Mouse (Mus musculus) intestine, embryonic 16.5 days (tissue): Measurements from ENCODE around the gene Gm20671. TPM values are rescaled to one million over a fixed set of nuclear protein-coding genes. Genes with fewer than 3 reads are reported as not detected.
"Not testable (repeated sequence)": the region's sequence is repeated elsewhere in the genome, so short reads cannot be mapped to it uniquely, and the experiment has no call there.

Experiments
- ATAC-seq: fragments of 200-750 bp; cut with Nextera tagmentation; 2 replicates; pipeline ENCODE4 v1.8.0; 2017; ENCODE audit warnings: moderate TSS enrichment, moderate library complexity
- H3K27ac ChIP-seq: fragments of 300-500 bp; sonication (generic); 2 replicates; pipeline ENCODE4 v1.5.1; 2014; ENCODE audit warnings: mild to moderate bottlenecking, low read length
- H3K27me3 ChIP-seq: fragments of 300-500 bp; sonication (generic); replicated peaks from 2 replicates; pipeline ENCODE4 v1.6.1; 2014; ENCODE audit warnings: low read length, control low read depth, mixed read lengths; ENCODE audit not compliant: control insufficient read depth, insufficient read depth
- H3K36me3 ChIP-seq: fragments of 300-500 bp; sonication (generic); 2 replicates; pipeline ENCODE4 v1.6.1; 2014; ENCODE audit warnings: low read length, control low read depth; ENCODE audit not compliant: control insufficient read depth, insufficient read depth
- H3K4me1 ChIP-seq: fragments of 300-500 bp; sonication (generic); 2 replicates; pipeline ENCODE4 v1.6.1; 2014; ENCODE audit warnings: low read length, control low read depth, mixed read lengths; ENCODE audit not compliant: control insufficient read depth, insufficient read depth
- H3K4me2 ChIP-seq: fragments of 300-500 bp; sonication (generic); 2 replicates; pipeline ENCODE4 v1.6.1; 2014; ENCODE audit warnings: low read depth, low read length, control low read depth
- H3K4me3 ChIP-seq: fragments of 300-500 bp; sonication (generic); 2 replicates; pipeline ENCODE4 v1.5.1; 2014; ENCODE audit warnings: mild to moderate bottlenecking, low read length
- H3K9ac ChIP-seq: fragments of 300-500 bp; sonication (generic); 2 replicates; pipeline ENCODE4 v1.6.1; 2014; ENCODE audit warnings: low read depth, low read length
- H3K9me3 ChIP-seq: fragments of 300-500 bp; sonication (generic); 2 replicates; pipeline ENCODE4 v1.6.1; 2016; ENCODE audit warnings: low read length, control low read depth; ENCODE audit not compliant: control insufficient read depth
- WGBS: fragments of 180-500 bp; shearing (Covaris S2); extraction: QIAGEN DNeasy Blood & Tissue Kit; methylation state at CpG from one replicate; pipeline ENCODE4 v1.1.7; 2014; 5-methylcytosine and 5-hydroxymethylcytosine counted together
- polyA plus RNA-seq: library from polyadenylated mRNA; unstranded; fragments of >200 nt; fragmentation: Nextera tagmentation; extraction: Ambion mirVana; gene quantifications from 2 replicates; pipeline ENCODE4 v1.2.1, GENCODE M21; 2015

The Gm20671 gene
- not detected in 2 replicates for polyA plus RNA-seq

DNA sequence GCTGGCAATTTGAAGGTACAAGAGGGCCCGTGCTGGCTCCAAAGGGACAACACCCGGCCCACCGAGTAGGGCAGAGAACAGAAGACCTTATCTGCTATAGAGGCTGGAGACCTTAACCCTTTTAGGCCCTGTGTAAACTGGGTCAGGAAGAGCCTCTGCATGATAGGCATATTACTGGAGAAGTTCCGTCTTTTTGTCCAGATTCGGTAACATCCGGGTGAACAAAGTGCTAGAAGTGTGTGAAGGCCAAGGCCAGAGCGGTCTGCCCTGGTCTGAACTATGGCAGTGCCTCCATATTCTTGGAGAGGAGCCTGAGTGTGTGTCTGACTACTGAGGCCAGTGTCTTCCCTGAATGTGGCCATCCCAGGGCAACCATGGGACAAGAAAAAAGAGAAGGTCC is at the start of gene Gm20671:
Gene Gm20671 (minus strand): TSS at position 101 of the 400 bp plus-strand sequence.
- Histone ChIP-seq H3K36me3 (peaks cover 10% of the 10 kb centered on the region; the same call in 1 of the 2 replicates), H3K4me3 (no peak within 1 kb of the TSS), H3K9ac (no peak within 1 kb of the TSS), H3K4me1 (no peaks in the 10 kb centered on the region), H3K27me3 (no peaks in the 10 kb centered on the region), H3K27ac (no peak within 1 kb of the TSS), H3K4me2 (no peak within 1 kb of the TSS), H3K9me3 (no peaks in the 10 kb centered on the region)
- WGBS, result 90% methylated on average over 7 of the region's 7 CpGs
- no peak for ATAC-seq

- no peaks in the 10 kb centered on the region for H3K9me3 ChIP-seq
- no peak overlapping the region for H3K4me2 ChIP-seq
- H3K4me3 ChIP-seq, result no peak overlapping the region
- no peak for ATAC-seq
- no peaks in the 10 kb centered on the region for H3K27me3 ChIP-seq
- H3K27ac ChIP-seq, result no peak overlapping the region
- H3K36me3 ChIP-seq, result peaks cover 7% of the 10 kb centered on the region
- no peak overlapping the region for H3K9ac ChIP-seq
- 95% methylated on average over 5 of the region's 5 CpGs for WGBS
- no peaks in the 10 kb centered on the region for H3K4me1 ChIP-seq
Measured at GRCm38 (mm10) chr5:32872346-32872745, 45.4 kb upstream of the Gm20671 start.

- H3K36me3 ChIP-seq, result peaks cover 7% of the 10 kb centered on the region
- no peak overlapping the region for H3K4me3 ChIP-seq
- ATAC-seq, result no peak
- peaks cover 2% of the 10 kb centered on the region; the same call in 1 of the 2 replicates for H3K4me1 ChIP-seq
- H3K27me3 ChIP-seq, result no peaks in the 10 kb centered on the region
- 96% methylated on average over 5 of the region's 5 CpGs for WGBS
- no peak overlapping the region for H3K4me2 ChIP-seq
- H3K27ac ChIP-seq, result no peak overlapping the region
- no peak overlapping the region for H3K9ac ChIP-seq
- H3K9me3 ChIP-seq, result no peaks in the 10 kb centered on the region
Measured at GRCm38 (mm10) chr5:32869389-32870024, 42.6 kb upstream of the Gm20671 start.

GRCm38 (mm10) chr5:32863253-32864228 is 36.6 kb upstream of the Gm20671 start, which contains the start of gene Depdc5:
Depdc5 (plus strand) TSS chr5:32863701.
- H3K4me1 ChIP-seq, result peaks cover 6% of the 10 kb centered on the region; the same call in 1 of the 2 replicates
- peak within 1 kb of the TSS; percentile 81 for H3K27ac ChIP-seq
- H3K9ac ChIP-seq, result peak within 1 kb of the TSS; percentile 84
- H3K27me3 ChIP-seq, result no peaks in the 10 kb centered on the region
- peak; percentile 100 for ATAC-seq
- WGBS, result under 1% methylated on average over 64 of the region's 64 CpGs
- H3K4me3 ChIP-seq, result peak within 1 kb of the TSS; percentile 79
- H3K9me3 ChIP-seq, result no peaks in the 10 kb centered on the region
- H3K36me3 ChIP-seq, result peaks cover 2% of the 10 kb centered on the region; the same call in 1 of the 2 replicates
- H3K4me2 ChIP-seq, result peak within 1 kb of the TSS; percentile 56

- Histone ChIP-seq H3K36me3 (no peaks in the 10 kb centered on the region; the same call in 1 of the 2 replicates), H3K4me1 (peaks cover 6% of the 10 kb centered on the region; the same call in 1 of the 2 replicates), H3K9ac (no peak overlapping the region), H3K4me2 (0 out of 2 replicates have a peak overlapping the region, but pooled peaks have one; percentile 56), H3K9me3 (no peaks in the 10 kb centered on the region), H3K27me3 (no peaks in the 10 kb centered on the region), H3K27ac (no peak overlapping the region), H3K4me3 (no peak overlapping the region)
- no peak for ATAC-seq
- WGBS, result 52% methylated on average over 6 of the region's 6 CpGs
Measured at GRCm38 (mm10) chr5:32862469-32863132, 35.7 kb upstream of the Gm20671 start.

DNA sequence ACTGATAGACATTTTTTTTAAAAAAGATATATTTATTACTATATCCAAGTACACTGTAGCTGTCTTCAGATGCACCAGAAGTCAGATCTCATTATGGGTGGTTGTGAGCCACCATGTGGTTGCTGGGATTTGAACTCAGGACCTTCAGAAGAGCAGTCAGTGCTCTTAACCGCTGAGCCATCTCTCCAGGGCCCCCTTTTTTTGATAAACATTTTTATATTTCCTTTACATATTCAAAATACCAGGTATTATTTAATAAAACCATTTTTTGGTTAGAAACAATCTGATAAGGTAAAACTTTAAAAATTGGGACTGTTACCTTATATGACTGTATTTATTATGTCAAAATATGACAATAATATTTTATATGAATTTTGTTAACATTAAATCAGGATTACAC is 34.2 kb upstream of the Gm20671 start:
- no peak overlapping the region for H3K27ac ChIP-seq
- H3K4me1 ChIP-seq, result peaks cover 9% of the 10 kb centered on the region; the same call in 1 of the 2 replicates
- ATAC-seq, result no peak
- no peaks in the 10 kb centered on the region for H3K36me3 ChIP-seq
- no peaks in the 10 kb centered on the region for H3K9me3 ChIP-seq
- no peak overlapping the region for H3K9ac ChIP-seq
- no peak overlapping the region for H3K4me3 ChIP-seq
- 93% methylated on average over 1 of the region's 1 CpGs for WGBS
- H3K4me2 ChIP-seq, result no peak overlapping the region
- H3K27me3 ChIP-seq, result no peaks in the 10 kb centered on the region

DNA sequence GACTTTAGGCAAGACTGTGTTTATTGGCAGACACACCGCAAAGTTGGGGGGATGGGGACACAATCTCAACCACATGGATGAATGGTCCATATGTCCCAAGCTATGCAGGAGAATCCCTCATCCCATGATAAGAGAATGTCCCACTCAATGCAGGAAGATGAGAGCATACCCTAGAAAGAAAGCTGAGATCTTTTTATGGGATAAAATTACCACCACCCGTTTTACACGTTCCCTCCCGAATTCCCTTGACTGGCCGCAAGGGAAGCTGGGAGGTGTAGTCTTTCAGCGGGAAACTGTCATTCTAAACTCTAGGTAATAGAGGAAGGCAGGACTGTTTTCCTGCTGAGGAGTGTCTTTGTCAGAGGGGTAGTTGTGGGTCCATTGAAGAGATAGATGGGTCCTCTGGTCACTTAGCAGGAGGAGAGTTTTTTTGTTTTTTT is 30.9 kb upstream of the Gm20671 start:
- no peak for ATAC-seq

DNA sequence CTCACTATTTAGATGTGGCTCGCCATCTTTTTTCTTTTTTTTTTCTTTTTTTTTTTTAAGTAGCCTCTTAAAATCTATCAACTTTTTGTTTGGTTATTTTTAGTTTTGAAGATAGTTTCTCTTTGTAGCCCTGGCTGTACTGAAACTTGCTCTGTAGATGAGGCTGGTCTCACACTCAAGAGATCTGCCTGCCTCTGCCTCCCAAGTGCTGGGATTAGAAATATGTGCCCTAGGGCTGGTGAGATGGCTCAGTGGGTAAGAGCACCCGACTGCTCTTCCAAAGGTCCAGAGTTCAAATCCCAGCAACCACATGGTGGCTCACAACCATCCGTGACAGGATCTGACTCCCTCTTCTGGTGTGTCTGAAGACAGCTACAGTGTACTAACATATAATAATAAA is 28.4 kb upstream of the Gm20671 start:
- not testable (repeated sequence) for H3K9ac ChIP-seq, H3K36me3 ChIP-seq, H3K9me3 ChIP-seq, H3K4me3 ChIP-seq, H3K27me3 ChIP-seq, ATAC-seq, H3K4me2 ChIP-seq, H3K27ac ChIP-seq
- WGBS, result 92% methylated on average over 2 of the region's 3 CpGs
- H3K4me1 ChIP-seq, result peaks cover 24% of the 10 kb centered on the region

More for the DNA sequence above, 30.9 kb upstream of the Gm20671 start:
- Histone ChIP-seq H3K4me1 (peaks cover 8% of the 10 kb centered on the region; the same call in 1 of the 2 replicates), H3K9ac (peak overlapping the region; percentile 51), H3K9me3 (no peaks in the 10 kb centered on the region), H3K27me3 (no peaks in the 10 kb centered on the region), H3K4me3 (peak overlapping the region; percentile 48), H3K4me2 (peak overlapping the region; percentile 70), H3K36me3 (no peaks in the 10 kb centered on the region), H3K27ac (peak overlapping the region; percentile 61)
- WGBS, result 3% methylated on average over 6 of the region's 6 CpGs

DNA sequence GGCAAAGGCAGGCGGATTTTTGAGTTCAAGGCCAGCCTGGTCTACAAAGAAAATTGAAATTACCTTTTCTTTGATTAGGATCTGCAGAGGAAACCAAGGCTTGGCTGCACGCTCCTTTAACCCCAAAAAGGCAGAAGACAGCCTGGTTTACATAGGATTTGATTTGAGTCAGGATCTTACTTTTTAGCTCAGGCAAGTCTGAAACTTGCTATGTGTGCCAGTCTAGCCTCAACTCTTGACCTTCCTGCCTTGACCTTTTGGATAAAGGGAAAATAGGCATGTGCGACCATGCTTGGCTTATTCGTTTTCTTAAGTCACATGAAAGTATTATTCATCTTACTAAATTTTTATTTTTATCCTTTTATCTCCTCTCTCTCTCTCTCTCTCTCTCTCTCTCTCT is 27.9 kb upstream of the Gm20671 start:
- Histone ChIP-seq H3K27me3 (no peaks in the 10 kb centered on the region), H3K27ac (no peak overlapping the region)

More for the DNA sequence above, 27.9 kb upstream of the Gm20671 start:
- ATAC-seq, result no peak
- Histone ChIP-seq H3K9ac (no peak overlapping the region), H3K4me2 (no peak overlapping the region), H3K36me3 (no peaks in the 10 kb centered on the region), H3K9me3 (no peaks in the 10 kb centered on the region), H3K4me3 (no peak overlapping the region), H3K4me1 (peaks cover 24% of the 10 kb centered on the region)
- 86% methylated on average over 4 of the region's 4 CpGs for WGBS
